Mouse (Mus musculus) adrenal gland, postnatal 36 days (tissue): ENCODE data around the gene Neu4. TPM values are rescaled to one million over a fixed set of nuclear protein-coding genes. Genes with fewer than 3 reads are reported as not detected.
A peak's percentile ranks its signal among the peaks of the same experiment; 100 is the strongest.
"Not testable (repeated sequence)": the region's sequence is repeated elsewhere in the genome, so short reads cannot be mapped to it uniquely, and the experiment has no call there.

Source experiments
- DNase-seq, 2 experiments: peaks; one replicate each; pipeline ENCODE4 v3.0.0; 2021; ENCODE audit warnings: mixed read lengths in 1 of 2
- long read RNA-seq, 2 experiments: library from polyadenylated mRNA; stranded (forward); transcript quantifications; one replicate each; pipeline ENCODE4 v2.0.0; 2021; ENCODE audit warnings: borderline sequencing depth in 2 of 2
- total RNA-seq, 2 experiments: library from RNA; stranded (reverse); gene quantifications; 2 replicates each; pipeline ENCODE4 v1.2.3; 2021

Neu4 gene
- total RNA-seq, result not detected
- long read RNA-seq, experiment 1, result 0 reads
- long read RNA-seq, experiment 2, result 0 reads

GRCm38 (mm10) chr1:94020151-94020550 lies at the start of gene Neu4:
Gene Neu4, plus strand, starts transcription at chr1:94020451.
- DNase-seq, result no peak

DNA sequence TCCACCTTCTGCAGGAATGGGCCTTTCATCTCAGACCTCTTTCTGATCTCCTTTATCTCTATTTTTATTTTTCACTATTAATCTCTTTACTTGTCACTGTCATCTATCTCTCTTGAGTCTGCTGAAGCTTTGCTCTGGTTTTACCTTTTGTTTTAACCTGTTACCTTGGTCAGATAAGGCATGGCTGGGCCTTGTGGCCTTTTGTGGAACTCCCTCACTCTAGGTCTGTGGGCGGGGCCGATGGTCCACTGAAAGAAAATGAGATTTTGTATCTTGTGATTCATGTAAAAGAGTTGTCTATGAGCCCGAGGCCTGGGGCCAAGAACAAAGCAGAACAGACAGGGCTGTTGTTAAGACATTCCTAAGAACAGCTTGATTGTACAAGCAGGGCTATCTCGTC lies 49.5 kb upstream of the Neu4 start:
- DNase-seq, result not testable (repeated sequence)

DNA sequence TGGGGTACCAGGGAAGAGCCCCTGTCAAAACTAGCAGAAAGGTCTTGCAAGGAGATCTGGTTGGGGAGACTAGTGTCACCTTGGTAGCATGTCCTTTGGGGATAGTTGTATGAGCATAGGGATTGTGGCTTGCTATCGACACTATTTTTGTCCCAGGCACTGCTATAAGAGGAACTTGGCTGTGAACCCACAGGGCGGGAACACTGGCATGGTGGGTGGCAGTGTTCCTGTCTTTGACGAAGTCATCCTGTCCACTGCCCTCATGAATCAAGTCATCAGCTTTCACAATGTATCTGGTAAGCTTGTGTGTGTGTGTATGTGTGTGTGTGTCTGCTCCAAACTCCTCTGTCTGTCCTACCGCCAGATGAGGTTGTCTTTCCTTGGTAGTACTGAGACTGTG lies 44.5 kb upstream of the Neu4 start:
- DNase-seq, result not testable (repeated sequence)

GRCm38 (mm10) chr1:93978287-93978686 lies 42.0 kb upstream of the Neu4 start:
- not testable (repeated sequence) for DNase-seq

GRCm38 (mm10) chr1:93980932-93981331 lies 39.3 kb upstream of the Neu4 start:
- not testable (repeated sequence) for DNase-seq

- no peak for DNase-seq
Measured at GRCm38 (mm10) chr1:93986167-93986566, 34.1 kb upstream of the Neu4 start.

DNA sequence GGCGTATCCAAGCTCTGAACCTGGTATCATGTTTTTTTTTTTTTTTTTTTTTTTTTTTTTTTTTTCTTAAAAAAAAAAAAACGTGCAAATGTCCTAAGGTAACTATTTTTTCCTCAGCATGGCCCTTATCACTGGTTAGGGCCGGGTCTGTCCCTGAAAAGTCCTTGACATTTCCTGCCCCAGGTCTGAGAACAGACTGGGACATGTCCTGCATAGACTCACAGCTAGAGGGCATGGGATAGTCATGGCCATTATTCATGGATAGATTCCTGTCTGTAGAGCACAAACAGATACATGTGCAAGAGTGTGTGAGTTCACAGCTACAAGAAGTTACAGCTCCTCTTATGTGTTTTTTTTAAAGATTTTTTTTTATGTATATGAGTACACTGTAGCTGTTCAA lies 31.5 kb upstream of the Neu4 start:
- peak; percentile 36 to 40 for DNase-seq

GRCm38 (mm10) chr1:93990209-93990608 lies 30.0 kb upstream of the Neu4 start, which contains the start of gene Gal3st2c:
Gene Gal3st2c, plus strand, starts transcription at chr1:93990509.
- not testable (repeated sequence) for DNase-seq

DNA sequence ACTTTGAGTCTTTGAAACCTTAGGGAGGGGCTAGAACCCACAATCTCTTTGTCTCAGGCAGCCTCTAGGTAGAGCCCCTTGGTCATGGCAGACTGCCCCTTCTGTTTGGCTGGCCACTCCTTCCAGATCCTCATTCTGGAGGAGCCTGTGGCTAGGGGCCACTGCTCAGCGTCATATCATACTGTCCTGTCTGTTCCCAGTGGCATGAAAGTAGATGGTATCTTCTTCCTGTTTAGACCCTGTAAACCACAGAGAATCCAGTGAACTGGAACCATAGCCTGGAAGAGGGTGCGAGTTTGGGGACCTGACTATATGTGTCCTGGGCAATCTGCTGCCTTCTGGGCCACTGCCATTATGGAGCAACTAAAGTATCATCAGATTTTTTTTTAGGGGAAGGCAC lies 29.2 kb upstream of the Neu4 start:
- not testable (repeated sequence) for DNase-seq

- DNase-seq, result not testable (repeated sequence)
Measured at GRCm38 (mm10) chr1:93991491-93991890, 28.8 kb upstream of the Neu4 start.

DNA sequence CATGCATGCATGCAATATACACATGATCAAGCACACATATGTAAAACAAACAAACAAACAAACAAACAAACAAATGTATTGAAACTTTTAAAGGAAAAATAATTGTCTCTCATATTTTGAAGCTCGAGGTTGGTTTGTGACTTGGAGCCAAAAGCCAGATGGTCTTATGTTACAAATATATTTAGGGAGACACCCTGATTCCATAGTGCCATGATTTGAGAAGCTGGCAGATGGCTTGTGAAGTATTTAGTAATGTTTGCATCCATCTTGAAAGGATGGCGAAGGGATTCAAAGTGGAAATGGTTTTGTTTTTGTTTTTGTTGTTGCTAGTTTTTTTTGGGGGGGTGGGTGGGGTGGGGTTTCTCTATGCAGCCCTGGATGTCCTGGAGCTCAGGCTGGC lies 19.2 kb upstream of the Neu4 start:
- no peak for DNase-seq

- DNase-seq, result not testable (repeated sequence)
Measured at GRCm38 (mm10) chr1:94005954-94006506, 14.2 kb upstream of the Neu4 start.

- DNase-seq, result not testable (repeated sequence)
Measured at GRCm38 (mm10) chr1:94008826-94009225, 11.4 kb upstream of the Neu4 start.

DNA sequence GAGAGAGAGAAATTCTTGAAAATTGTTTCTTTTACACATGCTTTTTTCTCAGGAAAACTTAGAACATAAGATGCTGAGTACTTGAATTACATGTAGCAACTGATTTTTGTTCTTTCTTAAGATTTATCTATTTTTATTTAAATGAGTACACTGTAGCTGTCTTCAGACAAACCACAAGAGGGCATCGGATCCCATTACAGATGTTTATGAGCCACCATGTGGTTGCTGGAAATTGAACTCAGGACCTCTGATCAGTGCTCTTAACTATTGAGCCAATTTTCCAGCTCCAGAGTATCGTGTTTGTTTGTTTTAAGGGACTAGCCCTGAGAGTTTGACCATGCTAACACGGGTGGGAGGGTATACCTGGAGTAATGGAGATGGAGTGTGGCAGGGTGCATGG lies 8.6 kb upstream of the Neu4 start:
- no peak for DNase-seq

- DNase-seq, result no peak
Measured at GRCm38 (mm10) chr1:94027506-94028108, 7.4 kb downstream of the Neu4 start.

DNA sequence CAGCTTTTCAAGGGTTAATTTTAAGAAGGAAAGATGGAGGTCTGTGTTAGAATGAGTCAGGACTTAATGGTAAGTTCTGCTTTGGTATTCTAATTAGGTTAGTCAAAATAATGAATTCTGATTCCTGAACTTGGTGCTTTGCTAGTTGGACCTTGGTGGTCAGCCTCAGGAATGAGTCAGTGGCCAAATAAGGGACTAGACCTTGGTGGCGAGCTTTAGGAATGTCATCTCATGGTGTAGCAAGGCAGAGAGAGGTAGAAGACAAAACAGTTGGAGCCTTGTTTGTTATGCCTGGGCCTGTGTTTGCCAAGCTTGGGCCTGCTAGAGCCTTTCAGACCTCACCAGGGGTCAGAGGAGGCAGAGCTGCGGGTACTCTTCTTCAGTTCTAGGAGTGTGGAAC lies 8.5 kb downstream of the Neu4 start:
- peak; percentile 27 to 45 for DNase-seq

GRCm38 (mm10) chr1:94033075-94033602 lies 12.9 kb downstream of the Neu4 start:
- DNase-seq, result no peak

DNA sequence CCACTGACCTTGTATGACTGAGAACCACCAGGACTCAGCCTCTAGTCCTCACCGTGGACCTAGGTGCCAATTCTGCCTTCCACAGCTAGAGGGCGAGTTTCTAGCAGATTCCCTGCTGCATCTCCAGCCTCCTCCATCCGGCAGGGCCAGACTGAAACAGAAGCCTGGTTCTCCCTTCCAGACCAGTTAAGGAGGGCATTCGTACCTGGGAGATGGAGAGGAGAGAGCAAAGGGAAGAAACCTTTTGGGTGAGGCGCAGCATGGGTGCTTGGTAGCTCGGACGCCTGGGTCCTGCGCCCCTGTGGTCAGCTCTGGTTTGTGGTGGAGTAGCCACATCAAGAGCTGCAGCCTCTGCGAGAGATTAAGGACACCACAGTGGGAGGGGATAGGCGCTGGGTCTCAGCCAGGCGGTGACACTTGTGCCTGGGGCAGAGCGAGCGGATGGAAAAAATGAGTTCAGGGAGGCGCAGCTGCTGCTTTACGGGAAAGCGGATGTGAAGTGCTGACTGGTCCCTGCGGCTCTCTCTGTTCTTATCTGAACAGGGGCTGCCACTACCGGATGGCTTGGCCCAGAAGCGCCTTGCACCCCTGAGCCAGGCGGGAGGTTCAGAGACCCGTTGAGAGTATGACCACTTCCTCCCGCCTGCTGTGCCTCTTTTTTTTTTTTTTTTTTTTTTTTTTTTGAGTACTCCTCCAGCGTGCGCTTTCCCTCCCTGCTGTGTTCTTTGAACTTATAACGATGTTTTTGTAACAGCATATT lies 14.9 kb downstream of the Neu4 start:
- peak; percentile 90 to 93 for DNase-seq

GRCm38 (mm10) chr1:94040391-94040790 lies 20.1 kb downstream of the Neu4 start:
- no peak for DNase-seq

GRCm38 (mm10) chr1:94045559-94045958 lies 25.3 kb downstream of the Neu4 start:
- DNase-seq, result no peak

DNA sequence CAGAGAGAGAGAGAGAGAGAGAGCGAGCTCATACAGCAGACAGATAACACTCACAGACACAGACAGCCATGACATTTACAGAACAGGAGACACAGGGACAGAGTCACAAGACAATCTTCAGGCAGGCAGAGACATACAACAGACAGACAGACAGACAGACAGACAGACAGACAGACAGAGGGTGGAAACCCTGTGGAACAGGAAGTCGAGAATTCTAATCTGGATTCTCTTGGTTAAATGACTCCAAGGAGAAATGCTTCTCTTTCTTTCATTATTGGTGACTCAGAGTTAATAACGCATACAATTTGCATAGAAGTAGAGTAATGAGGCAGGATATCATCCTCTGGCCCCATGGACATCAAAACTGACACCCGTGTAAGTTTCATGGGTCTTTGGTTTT lies 26.3 kb downstream of the Neu4 start:
- no peak for DNase-seq

- no peak for DNase-seq
Measured at GRCm38 (mm10) chr1:94051104-94051503, 30.9 kb downstream of the Neu4 start.

DNA sequence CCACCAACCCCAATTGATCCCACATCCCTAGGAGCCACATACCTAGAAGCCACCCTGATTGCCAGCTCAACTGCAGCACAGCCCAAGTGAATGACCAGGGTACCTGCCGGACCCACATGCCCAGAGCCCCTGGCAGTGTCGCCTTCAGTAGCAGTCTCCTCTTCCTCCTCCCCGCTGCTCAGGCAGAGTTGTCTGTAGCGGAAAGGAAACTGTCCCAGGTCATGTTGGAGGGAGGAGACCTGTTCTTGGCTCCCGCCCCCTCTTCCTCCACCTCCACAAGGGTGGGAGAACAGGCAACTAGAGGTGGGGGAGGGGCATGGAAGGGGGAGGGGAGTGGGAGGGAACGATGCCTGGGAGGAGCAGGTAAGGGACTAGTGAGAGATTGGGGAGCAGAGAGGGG lies 32.1 kb downstream of the Neu4 start, which contains the start of gene Pdcd1:
TSS of gene Pdcd1 (minus strand) at position 181 of the 400 bp plus-strand sequence.
- no peak for DNase-seq
